Comparison of ENCODE assay signal across 22 mouse cellular contexts in the genomic region with DNA sequence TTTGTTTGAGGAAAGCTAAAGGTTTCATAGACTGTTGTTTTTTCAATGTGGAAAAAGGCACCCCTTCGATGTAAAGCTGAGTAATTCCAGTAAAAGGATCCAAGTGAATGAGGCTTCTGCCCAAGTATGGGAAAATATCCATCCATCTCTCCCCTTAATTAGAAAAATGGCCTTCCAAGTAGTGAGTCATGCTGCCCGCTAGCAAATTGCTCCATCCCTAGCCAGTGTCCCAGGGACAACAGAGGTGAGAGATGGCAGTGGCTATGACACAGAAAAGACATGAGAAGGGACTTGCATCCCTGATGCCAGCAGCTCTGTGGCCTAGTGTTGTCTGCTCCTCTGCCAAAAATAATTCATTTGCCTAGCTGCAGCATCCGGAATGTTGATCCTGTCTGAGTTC.
DNase-seq lines count a peak whose midpoint lies in the region; ATAC-seq and TF ChIP-seq lines count a peak whose summit lies in the region.
"Had no signal": no experiment of that assay in that cellular context is flagged by ENCODE, and none has a peak within 500 bp of the region (broad histone marks: within the 10 kb centered on the region; RNA-seq: fewer than 3 reads in every experiment).

No protein-coding gene starts in this region.

- H3K27me3 ChIP-seq in lung, postnatal 0 days (replicated peaks; ENCODE audit: insufficient read depth, low read length), result no peaks in the 10 kb centered on the region
- no peaks in the 10 kb centered on the region; the same call in 1 of the 2 replicates for H3K27me3 ChIP-seq in intestine, postnatal 0 days (replicated peaks; ENCODE audit: control insufficient read depth, insufficient read depth, low read length)
- H3K27me3 ChIP-seq in thymus, adult 2 months (ENCODE audit: control insufficient read depth, insufficient read depth, low read length), result no peaks in the 10 kb centered on the region
- H3K27me3 ChIP-seq: CH12.LX; neural tube, embryonic 12.5 days had no signal

- H3K4me2 ChIP-seq in lung, postnatal 0 days (replicated peaks; ENCODE audit: low read depth, low read length), result no peak overlapping the region
- no peak overlapping the region for H3K4me2 ChIP-seq in intestine, postnatal 0 days (replicated peaks; ENCODE audit: low read depth)
- H3K4me2 ChIP-seq: limb, embryonic 13.5 days; midbrain, embryonic 13.5 days; neural tube, embryonic 12.5 days had no signal

- no peak overlapping the region for H3K9ac ChIP-seq in lung, postnatal 0 days (replicated peaks; ENCODE audit: low read depth)
- H3K9ac ChIP-seq in intestine, postnatal 0 days (ENCODE audit: low read depth, low read length), result no peak overlapping the region
- H3K9ac ChIP-seq: limb, embryonic 13.5 days; liver, embryonic 14.5 days; midbrain, embryonic 13.5 days; neural tube, embryonic 12.5 days had no signal

- peak; percentile 67 for DNase-seq in adrenal gland, adult 2 months
- DNase-seq in adrenal gland, postnatal 4 days (ENCODE audit: low spot score in 2 of 2), result no peak
- DNase-seq in lung, postnatal 0 days (ENCODE audit: low spot score), result peak; percentile 61
- DNase-seq in lung, postnatal 25 days (ENCODE audit: low spot score), result no peak
- peak; percentile 69 for DNase-seq in brain, adult 2 months (ENCODE audit: low read depth, low spot score)
- DNase-seq in thymus, adult 2 months, result no peak
- no peak for DNase-seq in frontal cortex, postnatal 10 days (ENCODE audit: low spot score in 2 of 2)
- DNase-seq: cerebellum, adult 11-12 months; gastrocnemius, postnatal 36 days; kidney, adult 18-20 months; thymus, postnatal 4 days had no signal

- no peaks in the 10 kb centered on the region for H3K9me3 ChIP-seq in lung, postnatal 0 days (ENCODE audit: low read length)
- no peaks in the 10 kb centered on the region for H3K9me3 ChIP-seq in intestine, postnatal 0 days (ENCODE audit: control insufficient read depth)
- H3K9me3 ChIP-seq: heart, embryonic 10.5 days; limb, embryonic 13.5 days; midbrain, embryonic 13.5 days; neural tube, embryonic 12.5 days had no signal

- no peaks in the 10 kb centered on the region for H3K4me1 ChIP-seq in lung, postnatal 0 days (ENCODE audit: insufficient read depth, low read depth, low read length)
- H3K4me1 ChIP-seq in intestine, postnatal 0 days (replicated peaks; ENCODE audit: control insufficient read depth, insufficient read depth, low read length), result no peaks in the 10 kb centered on the region
- H3K4me1 ChIP-seq in thymus, adult 2 months (replicated peaks; ENCODE audit: control insufficient read depth, insufficient read depth, low read length), result no peaks in the 10 kb centered on the region
- H3K4me1 ChIP-seq: heart, embryonic 10.5 days; midbrain, embryonic 13.5 days; neural tube, embryonic 12.5 days had no signal

- no peak; the same call in 1 of the 2 replicates for TF ChIP-seq EP300 in lung, postnatal 0 days (IDR thresholded peaks at IDR 0.05)

- no peaks in the 10 kb centered on the region for H3K36me3 ChIP-seq in lung, postnatal 0 days (ENCODE audit: insufficient read depth, low read length)
- no peaks in the 10 kb centered on the region for H3K36me3 ChIP-seq in intestine, postnatal 0 days (ENCODE audit: control insufficient read depth, insufficient read depth)
- H3K36me3 ChIP-seq in thymus, adult 2 months (ENCODE audit: control insufficient read depth, insufficient read depth, low read length), result no peaks in the 10 kb centered on the region
- H3K36me3 ChIP-seq: heart, embryonic 10.5 days; limb, embryonic 13.5 days; midbrain, embryonic 13.5 days; neural tube, embryonic 12.5 days had no signal

- WGBS in lung, postnatal 0 days, result 69% methylated on average over 3 of the region's 3 CpGs
- 78% methylated on average over 3 of the region's 3 CpGs for WGBS in intestine, postnatal 0 days
- WGBS in thymus, adult 2 months, result 94% methylated on average over 3 of the region's 3 CpGs

- no peak overlapping the region for H3K4me3 ChIP-seq in lung, postnatal 0 days (ENCODE audit: low read depth, low read length)
- no peak overlapping the region for H3K4me3 ChIP-seq in intestine, postnatal 0 days (ENCODE audit: low read depth, low read length)
- H3K4me3 ChIP-seq in thymus, adult 2 months (ENCODE audit: control insufficient read depth, insufficient read depth, low read length), result no peak overlapping the region
- H3K4me3 ChIP-seq: erythroblast, embryonic 14.5 days; heart, embryonic 10.5 days; limb, embryonic 13.5 days; midbrain, embryonic 13.5 days; neural tube, embryonic 12.5 days had no signal

- no peak for TF ChIP-seq POLR2A in thymus, adult 2 months (IDR thresholded peaks at IDR 0.05; ENCODE audit: control insufficient read depth, extremely low read depth, insufficient read depth, low read length, poor library complexity)

- ATAC-seq in lung, postnatal 0 days, result peak; percentile 84
- ATAC-seq in intestine, postnatal 0 days, result no peak
- ATAC-seq: forebrain, embryonic 14.5 days; midbrain, embryonic 13.5 days had no signal

- H3K27ac ChIP-seq in lung, postnatal 0 days (ENCODE audit: low read length), result 0 out of 2 replicates have a peak overlapping the region, but pooled peaks have one; percentile 14
- no peak overlapping the region for H3K27ac ChIP-seq in intestine, postnatal 0 days (ENCODE audit: low read depth, low read length)
- H3K27ac ChIP-seq in thymus, adult 2 months (ENCODE audit: control insufficient read depth, insufficient read depth, low read length), result no peak overlapping the region
- H3K27ac ChIP-seq: heart, embryonic 10.5 days; kidney, postnatal 0 days; limb, embryonic 13.5 days; liver, embryonic 14.5 days; macrophage; midbrain, embryonic 13.5 days; neural tube, embryonic 12.5 days had no signal

- TF ChIP-seq CTCF in lung, postnatal 0 days (IDR thresholded peaks at IDR 0.05), result no peak
- no peak for TF ChIP-seq CTCF in intestine, postnatal 0 days (IDR thresholded peaks at IDR 0.05; ENCODE audit: low read depth)
- no peak for TF ChIP-seq CTCF in thymus, adult 2 months (IDR thresholded peaks at IDR 0.05; ENCODE audit: borderline replicate concordance, control insufficient read depth, extremely low read depth, insufficient read depth, low read length, poor library complexity)

Comparison
In these comparisons a context has a peak if more than half of its experiments do, and no peak if none do; other contexts are left out.
1. DNase-seq: peak in adrenal gland, adult 2 months (single experiment), lung, postnatal 0 days (single experiment) and brain, adult 2 months (single experiment); none in adrenal gland, postnatal 4 days (0 of 2), lung, postnatal 25 days (single experiment), thymus, adult 2 months (single experiment) and frontal cortex, postnatal 10 days (0 of 2).